In genomic region chr10:80756509-80756908, GRCm38 (mm10) we compare ENCODE assay signal across 8 mouse cellular contexts. TPM values are rescaled to one million over a fixed set of nuclear protein-coding genes. Genes with fewer than 3 reads are reported as not detected.
DNase-seq lines count a peak whose midpoint lies in the region; ATAC-seq and TF ChIP-seq lines count a peak whose summit lies in the region.

No protein-coding gene starts in this region.

- peak overlapping the region; percentile 98 for H3K9ac ChIP-seq in hindbrain, embryonic 13.5 days
- peak overlapping the region; percentile 98 for H3K9ac ChIP-seq in midbrain, embryonic 12.5 days (replicated peaks)

- TF ChIP-seq CTCF in kidney, adult 2 months (conservative IDR thresholded peaks at IDR 0.05; ENCODE audit: insufficient read depth, insufficient read length, low read depth, low read length): no peak
- TF ChIP-seq CTCF in bone marrow macrophage, adult 2 months (IDR thresholded peaks at IDR 0.05; ENCODE audit: low read depth, low read length): no peak

- peak overlapping the region; percentile 24 for H3K27ac ChIP-seq in kidney, adult 2 months (ENCODE audit: insufficient read depth, low read depth, low read length)
- peak overlapping the region; percentile 47; the same call in 1 of the 2 replicates for H3K27ac ChIP-seq in bone marrow macrophage, adult 2 months (ENCODE audit: insufficient read depth, low read depth, low read length)
- no peak overlapping the region for H3K27ac ChIP-seq in hindbrain, embryonic 13.5 days
- H3K27ac ChIP-seq in midbrain, embryonic 12.5 days (replicated peaks): no peak overlapping the region

- no peak for TF ChIP-seq POLR2A in kidney, adult 2 months (IDR thresholded peaks at IDR 0.05; ENCODE audit: low read depth, low read length)
- no peak for TF ChIP-seq POLR2A in bone marrow macrophage, adult 2 months (IDR thresholded peaks at IDR 0.05; ENCODE audit: borderline replicate concordance, low read depth, low read length)

- no peak for DNase-seq in kidney, adult 2 months
- no peak for DNase-seq in kidney, adult 18-20 months
- no peak for DNase-seq in adrenal gland, adult 8-10 months
- no peak for DNase-seq in cerebellum, adult 11 months

- ATAC-seq in hindbrain, embryonic 13.5 days (ENCODE audit: low FRiP score): no peak
- ATAC-seq in midbrain, embryonic 12.5 days (ENCODE audit: low FRiP score, low read depth): no peak
- ATAC-seq in frontal cortex, adult (ENCODE audit: low TSS enrichment): no peak

- H3K27me3 ChIP-seq in kidney, adult 2 months (replicated peaks; ENCODE audit: control insufficient read depth, insufficient read depth, low read length): no peaks in the 10 kb centered on the region
- H3K27me3 ChIP-seq in hindbrain, embryonic 13.5 days: no peaks in the 10 kb centered on the region
- no peaks in the 10 kb centered on the region for H3K27me3 ChIP-seq in midbrain, embryonic 12.5 days

- no peaks in the 10 kb centered on the region for H3K36me3 ChIP-seq in kidney, adult 2 months (ENCODE audit: control insufficient read depth, insufficient read depth, low read length)
- H3K36me3 ChIP-seq in hindbrain, embryonic 13.5 days: no peaks in the 10 kb centered on the region
- H3K36me3 ChIP-seq in midbrain, embryonic 12.5 days: no peaks in the 10 kb centered on the region

- peak overlapping the region; percentile 98 for H3K4me2 ChIP-seq in hindbrain, embryonic 13.5 days
- H3K4me2 ChIP-seq in midbrain, embryonic 12.5 days (replicated peaks): peak overlapping the region; percentile 96

- peak overlapping the region; percentile 84 for H3K4me3 ChIP-seq in kidney, adult 2 months (ENCODE audit: insufficient read depth, low read depth, low read length)
- H3K4me3 ChIP-seq in bone marrow macrophage, adult 2 months (ENCODE audit: insufficient read depth, low read length): peak overlapping the region; percentile 91
- H3K4me3 ChIP-seq in hindbrain, embryonic 13.5 days: peak overlapping the region; percentile 94
- H3K4me3 ChIP-seq in midbrain, embryonic 12.5 days: peak overlapping the region; percentile 100

- no peaks in the 10 kb centered on the region for H3K9me3 ChIP-seq in hindbrain, embryonic 13.5 days
- no peaks in the 10 kb centered on the region for H3K9me3 ChIP-seq in midbrain, embryonic 12.5 days

- WGBS in kidney, adult 2 months: 41% methylated on average over 2 of the region's 2 CpGs
- 69% methylated on average over 2 of the region's 2 CpGs for WGBS in hindbrain, embryonic 13.5 days
- 80% methylated on average over 2 of the region's 2 CpGs for WGBS in midbrain, embryonic 12.5 days

- H3K4me1 ChIP-seq in kidney, adult 2 months (ENCODE audit: control insufficient read depth, insufficient read depth, low read length): peaks cover 47% of the 10 kb centered on the region
- H3K4me1 ChIP-seq in bone marrow macrophage, adult 2 months (ENCODE audit: control insufficient read depth, insufficient read depth, low read length): peaks cover 63% of the 10 kb centered on the region
- H3K4me1 ChIP-seq in hindbrain, embryonic 13.5 days (replicated peaks): peaks cover 75% of the 10 kb centered on the region
- peaks cover 37% of the 10 kb centered on the region for H3K4me1 ChIP-seq in midbrain, embryonic 12.5 days

RNA-seq across cellular contexts. Expression of gene Dot1l, which starts 1.5 kb away (rescaled TPM):
- polyA plus RNA-seq in kidney, adult 2 months (2012; rRNA removed): 18.4 and 19.5 TPM in 2 replicates
- 20.9 and 22.1 TPM in 2 replicates for polyA plus RNA-seq in bone marrow macrophage, adult 2 months (2012; ENCODE audit: insufficient read depth, insufficient read length, missing spikeins)
- 18.9 and 19.4 TPM in 2 replicates for polyA plus RNA-seq in hindbrain, embryonic 13.5 days (2015; fragmentation: Nextera tagmentation; extraction: Ambion mirVana)
- 26.9 and 30.8 TPM in 2 replicates for polyA plus RNA-seq in midbrain, embryonic 12.5 days (2016; fragmentation: Nextera tagmentation; extraction: Ambion mirVana)
- 10 to 100 TPM; 35.0 to 78.6 (median 57.4) TPM for total RNA-seq in adrenal gland, adult 8-10 months (2022)

RNA-seq across cellular contexts. Expression of gene Ap3d1, which starts 14.4 kb away (rescaled TPM):
- polyA plus RNA-seq in kidney, adult 2 months (2012; rRNA removed): 87.7 and 105 TPM in 2 replicates
- 121 and 129 TPM in 2 replicates for polyA plus RNA-seq in bone marrow macrophage, adult 2 months (2012; ENCODE audit: insufficient read depth, insufficient read length, missing spikeins)
- 100 and 101 TPM in 2 replicates for polyA plus RNA-seq in hindbrain, embryonic 13.5 days (2015; fragmentation: Nextera tagmentation; extraction: Ambion mirVana)
- 94.0 and 99.1 TPM in 2 replicates for polyA plus RNA-seq in midbrain, embryonic 12.5 days (2016; fragmentation: Nextera tagmentation; extraction: Ambion mirVana)
- total RNA-seq in adrenal gland, adult 8-10 months (2022): 100 to 1,000 TPM in 2 of 4 experiments, 10 to 100 TPM in 2; 91.8 to 136 (median 113) TPM

RNA-seq across cellular contexts. Expression of gene Sf3a2, which starts 41.5 kb away (rescaled TPM):
- polyA plus RNA-seq in kidney, adult 2 months (2012; rRNA removed): 22.6 and 23.1 TPM in 2 replicates
- polyA plus RNA-seq in bone marrow macrophage, adult 2 months (2012; ENCODE audit: insufficient read depth, insufficient read length, missing spikeins): 38.5 and 51.4 TPM in 2 replicates
- polyA plus RNA-seq in hindbrain, embryonic 13.5 days (2015; fragmentation: Nextera tagmentation; extraction: Ambion mirVana): 55.9 and 61.6 TPM in 2 replicates
- polyA plus RNA-seq in midbrain, embryonic 12.5 days (2016; fragmentation: Nextera tagmentation; extraction: Ambion mirVana): 68.5 and 70.8 TPM in 2 replicates
- 10 to 100 TPM; 52.0 to 78.6 (median 55.5) TPM for total RNA-seq in adrenal gland, adult 8-10 months (2022)

RNA-seq across cellular contexts. Expression of gene Plekhj1, which starts 41.9 kb away (rescaled TPM):
- 36.9 and 39.3 TPM in 2 replicates for polyA plus RNA-seq in kidney, adult 2 months (2012; rRNA removed)
- 117 and 122 TPM in 2 replicates for polyA plus RNA-seq in bone marrow macrophage, adult 2 months (2012; ENCODE audit: insufficient read depth, insufficient read length, missing spikeins)
- 128 and 132 TPM in 2 replicates for polyA plus RNA-seq in hindbrain, embryonic 13.5 days (2015; fragmentation: Nextera tagmentation; extraction: Ambion mirVana)
- 137 and 148 TPM in 2 replicates for polyA plus RNA-seq in midbrain, embryonic 12.5 days (2016; fragmentation: Nextera tagmentation; extraction: Ambion mirVana)
- total RNA-seq in adrenal gland, adult 8-10 months (2022): 100 to 1,000 TPM in 3 of 4 experiments, 10 to 100 TPM in 1; 92.4 to 130 (median 107) TPM

RNA-seq across cellular contexts. Expression of gene Amh, which starts 48.5 kb away (rescaled TPM):
- 0.17 and 0.23 TPM in 2 replicates for polyA plus RNA-seq in kidney, adult 2 months (2012; rRNA removed)
- polyA plus RNA-seq in bone marrow macrophage, adult 2 months (2012; ENCODE audit: insufficient read depth, insufficient read length, missing spikeins): not detected in 2 replicates
- 0.22 TPM in 1 of 2 replicates, not detected in the other for polyA plus RNA-seq in hindbrain, embryonic 13.5 days (2015; fragmentation: Nextera tagmentation; extraction: Ambion mirVana)
- polyA plus RNA-seq in midbrain, embryonic 12.5 days (2016; fragmentation: Nextera tagmentation; extraction: Ambion mirVana): 0.10 TPM in 1 of 2 replicates, not detected in the other
- total RNA-seq in adrenal gland, adult 8-10 months (2022): 1 to 10 TPM in 1 of 4 experiments, under 1 TPM in 3; 0.20 to 1.3 (median 0.68) TPM

Comparison
In these comparisons a context has a peak if more than half of its experiments do, and no peak if none do; other contexts are left out.
1. H3K27ac ChIP-seq: peak in kidney, adult 2 months (single experiment) and bone marrow macrophage, adult 2 months (single experiment); none in hindbrain, embryonic 13.5 days (single experiment) and midbrain, embryonic 12.5 days (single experiment).
2. Peak in every context shown above with its lines, with median percentiles within 50 percentile points of each other: H3K4me3 ChIP-seq.